8 mouse cellular contexts compared by ENCODE assay signal in the genomic region with DNA sequence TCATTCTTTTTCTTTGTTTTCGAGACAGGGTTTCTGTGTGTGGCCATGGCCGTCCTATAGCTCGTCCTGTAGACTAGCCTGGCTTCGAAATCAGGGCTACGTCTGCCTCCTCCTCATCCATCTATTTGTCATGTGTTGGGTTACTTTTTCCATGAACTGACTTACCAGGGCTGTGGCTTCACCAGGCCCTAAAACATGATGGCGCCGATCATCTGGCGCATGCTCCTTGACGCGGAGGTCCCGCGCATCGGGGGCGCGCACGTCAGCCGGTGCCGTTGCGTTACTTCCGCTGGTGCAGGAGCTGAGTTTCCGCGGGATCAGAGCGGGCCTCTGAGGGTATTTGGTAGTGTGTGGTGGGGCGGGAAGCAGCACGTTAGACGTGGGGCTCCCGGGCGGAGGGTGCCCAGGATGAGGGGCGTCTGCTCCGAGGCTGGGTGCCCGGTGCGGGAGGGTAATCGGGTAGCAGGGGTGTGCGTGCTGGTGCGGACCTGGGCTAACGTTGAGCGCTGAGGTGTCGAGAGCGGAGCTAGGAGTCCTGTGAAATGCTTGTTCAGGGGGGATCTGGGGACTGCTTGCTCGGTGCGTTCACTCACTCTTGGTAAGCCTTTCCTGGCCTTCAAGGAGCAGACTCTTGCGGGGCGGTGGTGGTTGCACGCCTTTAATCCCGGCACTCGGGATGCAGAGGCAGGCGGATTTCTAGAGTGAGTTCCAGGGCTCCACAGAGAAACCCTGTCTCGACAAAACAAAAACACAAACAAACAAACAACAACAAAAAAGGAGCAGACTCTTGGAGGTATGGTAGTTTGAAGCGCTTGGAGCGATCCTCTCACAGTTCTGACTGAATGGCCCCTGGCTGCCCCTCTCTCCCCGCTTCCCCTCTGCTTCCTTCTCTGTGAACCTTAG. TPM values are rescaled to one million over a fixed set of nuclear protein-coding genes. Genes with fewer than 3 reads are reported as not detected.
DNase-seq lines count a peak whose midpoint lies in the region; ATAC-seq and TF ChIP-seq lines count a peak whose summit lies in the region.
"Not testable (repeated sequence)": the region's sequence is repeated elsewhere in the genome, so short reads cannot be mapped to it uniquely, and the experiment has no call there.

A gene (minus strand): TSS at position 226 of the 903 bp plus-strand sequence.

- TF ChIP-seq POLR2A in kidney, adult 2 months (IDR thresholded peaks at IDR 0.05; ENCODE audit: low read depth, low read length); spleen, adult 2 months (IDR thresholded peaks at IDR 0.05; ENCODE audit: low read depth, low read length): not testable (repeated sequence)

- peak within 1 kb of the TSS; percentile 45; the same call in 1 of the 2 replicates for H3K9ac ChIP-seq in embryonic facial prominence, embryonic 14.5 days (ENCODE audit: low read depth, low read length)
- 0 out of 2 replicates have a peak within 1 kb of the TSS, but pooled peaks have one; percentile 49 for H3K9ac ChIP-seq in heart, embryonic 11.5 days (ENCODE audit: low read depth, low read length)
- peak within 1 kb of the TSS; percentile 51; the same call in 1 of the 2 replicates for H3K9ac ChIP-seq in limb, embryonic 12.5 days (replicated peaks)

- not testable (repeated sequence) for H3K27me3 ChIP-seq in C2C12 (ENCODE audit: control insufficient read depth, insufficient read depth, insufficient read length); embryonic facial prominence, embryonic 14.5 days (replicated peaks; ENCODE audit: control insufficient read depth, insufficient read depth, low read length); heart, embryonic 11.5 days (ENCODE audit: control insufficient read depth, insufficient read depth, low read length); kidney, adult 2 months (replicated peaks; ENCODE audit: control insufficient read depth, insufficient read depth, low read length); limb, embryonic 12.5 days; midbrain, embryonic 10.5 days (ENCODE audit: low read depth, poor library complexity, severe bottlenecking); spleen, adult 2 months (ENCODE audit: control insufficient read depth, insufficient read depth, low read length)

- H3K4me2 ChIP-seq in embryonic facial prominence, embryonic 14.5 days (ENCODE audit: low read depth, low read length): peak within 1 kb of the TSS; percentile 53
- peak within 1 kb of the TSS; percentile 50 for H3K4me2 ChIP-seq in heart, embryonic 11.5 days
- peak within 1 kb of the TSS; percentile 50 for H3K4me2 ChIP-seq in limb, embryonic 12.5 days

- peak within 1 kb of the TSS; percentile 45 for H3K4me3 ChIP-seq in C2C12 (ENCODE audit: insufficient read depth, poor library complexity, severe bottlenecking)
- H3K4me3 ChIP-seq in embryonic facial prominence, embryonic 14.5 days (ENCODE audit: low read depth, low read length): peak within 1 kb of the TSS; percentile 38
- H3K4me3 ChIP-seq in heart, embryonic 11.5 days (ENCODE audit: low read depth, low read length): peak within 1 kb of the TSS; percentile 38
- peak within 1 kb of the TSS; percentile 80 for H3K4me3 ChIP-seq in kidney, adult 2 months (ENCODE audit: insufficient read depth, low read depth, low read length)
- peak within 1 kb of the TSS; percentile 42 for H3K4me3 ChIP-seq in limb, embryonic 12.5 days (replicated peaks)
- peak within 1 kb of the TSS; percentile 54 for H3K4me3 ChIP-seq in midbrain, embryonic 10.5 days
- H3K4me3 ChIP-seq in spleen, adult 2 months (ENCODE audit: extremely low read depth, insufficient read depth, insufficient read length): peak within 1 kb of the TSS; percentile 59

- H3K4me1 ChIP-seq in embryonic facial prominence, embryonic 14.5 days (ENCODE audit: control insufficient read depth, insufficient read depth, low read length); heart, embryonic 11.5 days (ENCODE audit: control insufficient read depth, insufficient read depth, low read length); kidney, adult 2 months (ENCODE audit: control insufficient read depth, insufficient read depth, low read length); limb, embryonic 12.5 days (replicated peaks); midbrain, embryonic 10.5 days; spleen, adult 2 months (ENCODE audit: control insufficient read depth, insufficient read depth, insufficient read length): not testable (repeated sequence)

- DNase-seq in adrenal gland, postnatal 25 days; embryonic facial prominence, embryonic 14.5 days (ENCODE audit: low spot score): not testable (repeated sequence)
- DNase-seq in kidney, adult 2 months: peak; percentile 29
- peak; percentile 60 for DNase-seq in midbrain, embryonic 10.5 days (ENCODE audit: low spot score)
- DNase-seq in spleen, adult 2 months (ENCODE audit: low read depth in 1 of 2, low spot score in 2 of 2): peak in 1 of 2 experiments; percentile 23

- peak; percentile 73 for ATAC-seq in embryonic facial prominence, embryonic 14.5 days (ENCODE audit: low read depth)
- peak; percentile 63 for ATAC-seq in heart, embryonic 11.5 days (replicated peaks; ENCODE audit: insufficient number of reproducible peaks, low FRiP score, low TSS enrichment)
- ATAC-seq in limb, embryonic 12.5 days (ENCODE audit: insufficient number of reproducible peaks, insufficient read depth, low FRiP score, low TSS enrichment, low read depth): peak; percentile 70

- 4% methylated on average over 28 of the region's 51 CpGs for WGBS in embryonic facial prominence, embryonic 14.5 days
- 6% methylated on average over 33 of the region's 51 CpGs for WGBS in heart, embryonic 11.5 days (ENCODE audit: insufficient replicate concordance)
- 4% methylated on average over 41 of the region's 51 CpGs for WGBS in kidney, adult 2 months
- 5% methylated on average over 39 of the region's 51 CpGs for WGBS in limb, embryonic 12.5 days
- WGBS in midbrain, embryonic 10.5 days: 4% methylated on average over 46 of the region's 51 CpGs
- 6% methylated on average over 40 of the region's 51 CpGs for WGBS in spleen, adult 2 months

- not testable (repeated sequence) for H3K79me2 ChIP-seq in C2C12 (ENCODE audit: control insufficient read depth, insufficient read depth)

- not testable (repeated sequence) for TF ChIP-seq CTCF in C2C12 (IDR thresholded peaks at IDR 0.05; ENCODE audit: control insufficient read depth, insufficient read depth, insufficient read length); kidney, adult 2 months (conservative IDR thresholded peaks at IDR 0.05; ENCODE audit: insufficient read depth, insufficient read length, low read depth, low read length); spleen, adult 2 months (IDR thresholded peaks at IDR 0.05; ENCODE audit: extremely low read depth, insufficient read depth, insufficient read length, insufficient replicate concordance)

- not testable (repeated sequence) for H3K79me3 ChIP-seq in C2C12 (ENCODE audit: low read depth)

- H3K9me3 ChIP-seq in embryonic facial prominence, embryonic 14.5 days (ENCODE audit: control insufficient read depth, low read length); heart, embryonic 11.5 days (replicated peaks; ENCODE audit: control insufficient read depth, low read length); limb, embryonic 12.5 days; midbrain, embryonic 10.5 days (replicated peaks): not testable (repeated sequence)

- peak within 1 kb of the TSS; percentile 88 for H3ac ChIP-seq in C2C12 (ENCODE audit: control insufficient read depth, insufficient read length, low read depth)

- not testable (repeated sequence) for H3K36me3 ChIP-seq in C2C12 (ENCODE audit: control insufficient read depth, insufficient read depth); embryonic facial prominence, embryonic 14.5 days (ENCODE audit: control insufficient read depth, insufficient read depth, low read length); heart, embryonic 11.5 days (ENCODE audit: control insufficient read depth, insufficient read depth, low read length); kidney, adult 2 months (ENCODE audit: control insufficient read depth, insufficient read depth, low read length); limb, embryonic 12.5 days; spleen, adult 2 months (ENCODE audit: control insufficient read depth, insufficient read depth, low read length)
- peaks cover 14% of the 10 kb centered on the region for H3K36me3 ChIP-seq in midbrain, embryonic 10.5 days

- not testable (repeated sequence) for H3K27ac ChIP-seq in embryonic facial prominence, embryonic 14.5 days (replicated peaks; ENCODE audit: low read depth, low read length); heart, embryonic 11.5 days (ENCODE audit: low read depth, low read length); spleen, adult 2 months (ENCODE audit: insufficient read depth, low read length)
- H3K27ac ChIP-seq in kidney, adult 2 months (ENCODE audit: insufficient read depth, low read depth, low read length): peak within 1 kb of the TSS; percentile 72
- H3K27ac ChIP-seq in limb, embryonic 12.5 days: peak within 1 kb of the TSS; percentile 67; the same call in 1 of the 2 replicates
- peak within 1 kb of the TSS; percentile 90 for H3K27ac ChIP-seq in midbrain, embryonic 10.5 days (replicated peaks)

RNA-seq across cellular contexts. Expression of the gene that starts here (rescaled TPM):
- 6.1 TPM for polyA plus RNA-seq in C2C12 (2012; fragmentation: generic; extraction: Trizol)
- 7.8 and 11.1 TPM in 2 replicates for total RNA-seq in adrenal gland, postnatal 25 days (2021)
- polyA plus RNA-seq in embryonic facial prominence, embryonic 14.5 days (2014; fragmentation: Nextera tagmentation; extraction: Ambion mirVana): 25.8 and 30.9 TPM in 2 replicates
- 11.8 and 15.8 TPM in 2 replicates for polyA plus RNA-seq in heart, embryonic 11.5 days (2014; fragmentation: Nextera tagmentation; extraction: Ambion mirVana)
- 7.3 and 8.2 TPM in 2 replicates for polyA plus RNA-seq in kidney, adult 2 months (2012; rRNA removed)
- 32.0 and 36.8 TPM in 2 replicates for polyA plus RNA-seq in limb, embryonic 12.5 days (2016; fragmentation: Nextera tagmentation; extraction: Ambion mirVana)
- 129 and 187 TPM in 2 replicates for polyA plus RNA-seq in midbrain, embryonic 10.5 days (2016; fragmentation: Nextera tagmentation; extraction: Ambion mirVana)
- polyA plus RNA-seq in spleen, adult 2 months (2012; rRNA removed): 3.6 and 5.0 TPM in 2 replicates
